Mouse (Mus musculus): Measurements from ENCODE around the gene Iqck. TPM values are rescaled to one million over a fixed set of nuclear protein-coding genes. Genes with fewer than 3 reads are reported as not detected.
A peak's percentile ranks its signal among the peaks of the same experiment; 100 is the strongest.

Gene Iqck
- polyA plus RNA-seq, 1 experiment from 2014 or later, result 4.5 TPM

DNA sequence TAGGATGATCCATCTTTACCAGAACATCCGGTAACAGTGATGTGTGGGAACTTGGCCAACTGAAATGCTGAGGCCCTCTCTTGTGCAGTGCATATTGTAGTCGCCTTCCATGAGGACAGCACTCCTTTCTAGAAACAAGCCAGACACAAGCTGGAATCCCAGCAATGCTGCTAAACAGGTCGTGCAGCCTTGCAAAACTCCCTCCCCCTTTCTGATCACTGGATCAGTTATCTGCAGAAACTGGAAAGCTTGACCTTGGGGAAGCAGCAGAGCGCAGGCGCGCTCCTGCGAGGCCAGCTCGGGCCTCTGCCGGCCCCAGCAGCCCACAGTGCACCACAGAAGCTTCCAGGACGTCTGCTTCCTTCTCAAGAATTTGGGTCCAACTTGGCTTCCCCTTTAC is 6.8 kb upstream of the Iqck start:
- 92% methylated on average over 10 of the region's 10 CpGs for WGBS
- no peak overlapping the region for H3K9ac ChIP-seq
- H3K4me1 ChIP-seq (replicated peaks; ENCODE audit: control insufficient read depth, insufficient read depth, low read length), result no peaks in the 10 kb centered on the region
- H3K4me3 ChIP-seq (replicated peaks; ENCODE audit: low read length), result no peak overlapping the region
- H3K27ac ChIP-seq, result no peak overlapping the region
- H3K9me3 ChIP-seq (ENCODE audit: control insufficient read depth, low read length), result no peaks in the 10 kb centered on the region
- no peak overlapping the region for H3K4me2 ChIP-seq (replicated peaks)
- DNase-seq (ENCODE audit: low spot score) (no peak), ATAC-seq (ENCODE audit: low FRiP score) (no peak)
- H3K36me3 ChIP-seq (replicated peaks; ENCODE audit: control insufficient read depth, insufficient read depth), result peaks cover 95% of the 10 kb centered on the region
- H3K27me3 ChIP-seq (ENCODE audit: control insufficient read depth, insufficient read depth, low read length), result no peaks in the 10 kb centered on the region

DNA sequence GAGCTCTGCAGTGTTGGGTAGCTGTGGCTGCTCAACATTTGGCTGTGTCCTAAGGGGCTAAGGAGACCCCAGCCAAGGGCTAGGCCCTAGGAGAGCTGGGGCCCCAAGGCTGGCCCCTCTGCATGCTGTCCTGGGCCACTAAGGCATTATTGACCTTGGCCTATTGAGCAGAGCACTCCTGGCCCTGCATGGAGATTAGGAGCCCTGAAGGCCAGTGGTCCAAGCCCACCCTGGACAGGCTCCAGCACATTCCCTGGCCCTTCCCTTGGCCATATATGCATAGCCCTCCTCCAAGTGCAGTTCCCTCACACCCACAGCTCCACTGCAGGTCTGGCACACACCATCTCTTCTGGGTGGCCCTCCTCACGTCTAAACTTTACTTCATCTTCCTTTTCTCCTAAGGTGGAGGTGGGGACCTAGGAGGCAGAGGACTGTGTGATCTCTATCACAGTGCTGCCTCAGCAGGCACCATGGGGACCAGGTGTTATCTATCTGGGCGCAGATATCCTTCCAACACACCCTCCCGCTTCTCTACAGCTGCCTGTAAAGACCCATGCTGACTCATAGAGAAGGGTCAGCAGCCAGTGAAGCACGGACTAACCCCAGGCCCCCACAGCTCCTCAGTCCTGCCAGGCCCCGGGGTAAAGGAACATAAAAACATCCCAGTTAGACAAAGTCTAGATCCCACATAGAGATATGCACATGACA is 5.9 kb upstream of the Iqck start:
- Histone ChIP-seq H3K27ac (no peak overlapping the region), H3K9me3 (ENCODE audit: control insufficient read depth, low read length) (no peaks in the 10 kb centered on the region), H3K36me3 (replicated peaks; ENCODE audit: control insufficient read depth, insufficient read depth) (peaks cover 86% of the 10 kb centered on the region), H3K4me2 (replicated peaks) (no peak overlapping the region), H3K9ac (no peak overlapping the region), H3K27me3 (ENCODE audit: control insufficient read depth, insufficient read depth, low read length) (no peaks in the 10 kb centered on the region), H3K4me3 (replicated peaks; ENCODE audit: low read length) (no peak overlapping the region), H3K4me1 (replicated peaks; ENCODE audit: control insufficient read depth, insufficient read depth, low read length) (peaks cover 3% of the 10 kb centered on the region)
- ATAC-seq (ENCODE audit: low FRiP score), result no peak
- 88% methylated on average over 5 of the region's 5 CpGs for WGBS
- DNase-seq (ENCODE audit: low spot score), result no peak

DNA sequence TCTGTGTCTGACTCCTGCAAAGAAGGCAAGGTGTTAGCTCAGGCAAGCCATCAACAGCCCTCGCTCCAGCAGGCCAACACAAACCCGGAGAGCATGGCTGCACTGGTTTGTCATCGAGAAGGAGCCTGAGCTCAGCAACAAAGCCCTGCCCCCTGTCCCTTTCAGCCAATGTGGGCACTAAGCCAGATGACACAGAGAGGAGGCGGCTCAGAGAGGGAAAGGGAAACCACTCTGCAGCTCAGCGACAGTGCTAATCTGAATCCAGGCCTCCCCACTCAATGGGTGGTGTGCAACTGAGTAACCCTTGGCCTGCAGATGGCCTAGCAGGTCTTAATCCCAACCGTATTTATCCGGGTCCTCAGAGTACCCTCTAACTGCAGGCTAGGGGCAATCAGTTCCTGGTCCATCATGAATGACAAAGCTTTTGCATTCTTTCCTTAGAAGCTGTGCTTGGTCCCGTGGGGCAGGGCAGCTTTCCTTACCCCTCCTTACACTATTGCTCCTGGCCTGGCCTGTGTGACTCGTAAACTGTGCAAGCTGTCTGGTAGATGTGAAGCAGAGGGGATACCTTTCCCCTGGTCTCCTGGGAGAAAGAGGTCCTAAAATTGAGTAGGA is 4.8 kb upstream of the Iqck start:
- no peak for ATAC-seq (ENCODE audit: low FRiP score)

DNA sequence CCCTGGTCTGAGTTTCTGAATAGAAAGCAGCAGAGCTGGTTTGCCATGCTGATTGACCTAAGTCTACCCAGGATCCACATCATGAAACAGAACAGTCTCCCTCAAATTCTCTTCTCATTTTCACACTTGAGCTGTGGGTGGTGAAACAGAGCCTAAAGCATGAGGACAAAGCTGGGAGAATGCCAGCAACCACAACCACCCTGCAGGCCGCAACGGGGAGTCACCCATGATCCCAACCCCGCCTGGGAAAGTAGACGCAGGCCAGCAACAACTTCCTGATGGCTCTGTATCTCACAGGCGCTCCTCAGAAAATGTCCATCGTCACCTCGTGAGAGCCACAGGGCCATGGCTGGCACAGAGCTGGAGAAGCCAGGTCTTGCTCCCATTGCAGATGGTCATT is 4.0 kb upstream of the Iqck start:
- H3K36me3 ChIP-seq (replicated peaks; ENCODE audit: control insufficient read depth, insufficient read depth), result peaks cover 67% of the 10 kb centered on the region
- no peaks in the 10 kb centered on the region for H3K9me3 ChIP-seq (ENCODE audit: control insufficient read depth, low read length)
- no peak overlapping the region for H3K9ac ChIP-seq
- ATAC-seq (ENCODE audit: low FRiP score) (no peak), DNase-seq (ENCODE audit: low spot score) (no peak)
- 96% methylated on average over 7 of the region's 7 CpGs for WGBS
- H3K4me1 ChIP-seq (replicated peaks; ENCODE audit: control insufficient read depth, insufficient read depth, low read length), result peaks cover 10% of the 10 kb centered on the region
- H3K4me3 ChIP-seq (replicated peaks; ENCODE audit: low read length), result no peak overlapping the region
- H3K4me2 ChIP-seq (replicated peaks), result no peak overlapping the region
- H3K27ac ChIP-seq, result no peak overlapping the region
- H3K27me3 ChIP-seq (ENCODE audit: control insufficient read depth, insufficient read depth, low read length), result no peaks in the 10 kb centered on the region

More for the DNA sequence above, 4.8 kb upstream of the Iqck start:
- H3K4me3 ChIP-seq (replicated peaks; ENCODE audit: low read length), result no peak overlapping the region
- no peak overlapping the region for H3K27ac ChIP-seq
- H3K9me3 ChIP-seq (ENCODE audit: control insufficient read depth, low read length), result no peaks in the 10 kb centered on the region
- H3K4me2 ChIP-seq (replicated peaks), result no peak overlapping the region
- H3K9ac ChIP-seq, result no peak overlapping the region
- H3K4me1 ChIP-seq (replicated peaks; ENCODE audit: control insufficient read depth, insufficient read depth, low read length), result peaks cover 6% of the 10 kb centered on the region
- 77% methylated on average over 9 of the region's 9 CpGs for WGBS
- no peak for DNase-seq (ENCODE audit: low spot score)
- H3K36me3 ChIP-seq (replicated peaks; ENCODE audit: control insufficient read depth, insufficient read depth), result peaks cover 75% of the 10 kb centered on the region
- H3K27me3 ChIP-seq (ENCODE audit: control insufficient read depth, insufficient read depth, low read length), result no peaks in the 10 kb centered on the region

DNA sequence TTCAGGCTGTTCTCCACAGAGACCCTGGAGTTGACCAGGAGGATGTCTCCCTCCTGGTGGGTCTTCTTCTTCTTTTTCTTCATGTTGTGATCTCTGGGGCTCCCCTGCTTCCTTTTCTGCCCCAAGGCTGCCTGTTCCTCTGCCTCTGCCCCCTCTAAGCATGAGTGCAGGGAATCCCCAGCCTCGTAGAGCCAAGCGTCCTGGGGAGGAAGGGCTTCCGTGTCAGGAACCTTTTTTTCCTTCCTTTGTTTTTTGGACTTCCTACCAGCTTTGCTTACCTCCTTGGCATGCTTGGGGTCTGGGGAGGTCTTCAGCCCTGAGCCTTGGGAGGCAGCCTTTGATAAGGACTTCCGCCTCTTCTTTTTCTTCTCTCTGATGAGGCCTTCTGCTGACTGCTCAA is 2.9 kb upstream of the Iqck start:
- H3K4me3 ChIP-seq (replicated peaks; ENCODE audit: low read length), result no peak overlapping the region
- 81% methylated on average over 4 of the region's 4 CpGs for WGBS
- DNase-seq (ENCODE audit: low spot score), result no peak
- no peaks in the 10 kb centered on the region for H3K27me3 ChIP-seq (ENCODE audit: control insufficient read depth, insufficient read depth, low read length)
- H3K9me3 ChIP-seq (ENCODE audit: control insufficient read depth, low read length), result no peaks in the 10 kb centered on the region
- H3K4me2 ChIP-seq (replicated peaks), result no peak overlapping the region
- ATAC-seq (ENCODE audit: low FRiP score), result no peak
- no peak overlapping the region for H3K27ac ChIP-seq
- peaks cover 57% of the 10 kb centered on the region for H3K36me3 ChIP-seq (replicated peaks; ENCODE audit: control insufficient read depth, insufficient read depth)
- no peak overlapping the region for H3K9ac ChIP-seq
- H3K4me1 ChIP-seq (replicated peaks; ENCODE audit: control insufficient read depth, insufficient read depth, low read length), result peaks cover 10% of the 10 kb centered on the region

DNA sequence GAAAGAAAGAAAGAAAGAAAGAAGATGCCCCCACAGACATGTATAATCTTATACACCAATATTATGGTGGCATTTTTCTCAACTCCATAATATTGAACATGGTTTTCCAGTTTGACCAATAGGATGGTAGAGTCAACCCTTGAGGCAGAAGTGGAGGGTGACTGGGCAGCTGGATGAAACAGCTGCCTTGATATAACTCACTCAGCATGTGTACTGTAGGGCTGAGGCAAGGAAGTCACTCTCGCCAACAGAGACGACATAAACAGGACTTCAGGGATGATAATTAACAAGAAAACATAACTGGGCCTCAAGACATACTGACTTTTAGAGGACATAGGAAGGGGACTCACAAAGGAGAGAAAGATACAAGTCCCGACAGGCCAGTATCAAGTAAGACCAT is 946 bp upstream of the Iqck start:
- WGBS, result 25% methylated on average over 3 of the region's 3 CpGs

DNA sequence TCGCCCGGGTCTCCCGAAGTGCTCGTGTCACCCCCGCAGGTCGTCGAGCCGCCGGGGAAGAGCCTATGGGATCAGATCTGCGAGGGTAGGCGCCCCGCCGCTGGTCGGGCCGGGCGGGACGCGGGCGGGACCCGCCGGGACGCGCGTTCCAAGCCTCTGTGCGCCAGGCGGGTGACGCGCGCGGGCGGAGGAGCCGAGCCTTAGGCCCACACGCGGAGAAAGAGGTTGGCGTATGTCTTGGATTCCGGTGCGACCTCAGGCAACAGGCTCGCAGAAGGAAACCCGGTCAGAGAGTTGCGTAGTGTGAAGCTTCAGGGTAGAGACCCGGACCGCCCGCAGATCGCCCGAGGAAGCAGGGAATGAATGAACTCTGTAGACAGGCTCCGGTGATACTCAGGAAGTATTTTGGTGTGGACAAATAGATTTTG is 339 bp downstream of the Iqck start, which contains the start of gene Knop1:
TSS of gene Knop1 (minus strand) at position 378 of the 428 bp plus-strand sequence.
- Histone ChIP-seq H3K4me1 (replicated peaks; ENCODE audit: control insufficient read depth, insufficient read depth, low read length) (peaks cover 10% of the 10 kb centered on the region), H3K36me3 (replicated peaks; ENCODE audit: control insufficient read depth, insufficient read depth) (peaks cover 24% of the 10 kb centered on the region), H3K27me3 (ENCODE audit: control insufficient read depth, insufficient read depth, low read length) (no peaks in the 10 kb centered on the region), H3K9me3 (ENCODE audit: control insufficient read depth, low read length) (no peaks in the 10 kb centered on the region), H3K9ac (peak within 1 kb of the TSS; percentile 66), H3K4me3 (replicated peaks; ENCODE audit: low read length) (peak within 1 kb of the TSS; percentile 92), H3K27ac (peak within 1 kb of the TSS; percentile 83), H3K4me2 (replicated peaks) (peak within 1 kb of the TSS; percentile 85)
- ATAC-seq (ENCODE audit: low FRiP score) (peak; percentile 80), DNase-seq (ENCODE audit: low spot score) (peak; percentile 30)
- WGBS, result under 1% methylated on average over 45 of the region's 46 CpGs

More for the DNA sequence above, 946 bp upstream of the Iqck start:
- Histone ChIP-seq H3K9ac (peak overlapping the region; percentile 66), H3K36me3 (replicated peaks; ENCODE audit: control insufficient read depth, insufficient read depth) (peaks cover 37% of the 10 kb centered on the region), H3K27ac (no peak overlapping the region), H3K9me3 (ENCODE audit: control insufficient read depth, low read length) (no peaks in the 10 kb centered on the region), H3K4me1 (replicated peaks; ENCODE audit: control insufficient read depth, insufficient read depth, low read length) (peaks cover 10% of the 10 kb centered on the region), H3K4me3 (replicated peaks; ENCODE audit: low read length) (peak overlapping the region; percentile 92), H3K4me2 (replicated peaks) (peak overlapping the region; percentile 85), H3K27me3 (ENCODE audit: control insufficient read depth, insufficient read depth, low read length) (no peaks in the 10 kb centered on the region)
- no peak for ATAC-seq (ENCODE audit: low FRiP score)
- no peak for DNase-seq (ENCODE audit: low spot score)

DNA sequence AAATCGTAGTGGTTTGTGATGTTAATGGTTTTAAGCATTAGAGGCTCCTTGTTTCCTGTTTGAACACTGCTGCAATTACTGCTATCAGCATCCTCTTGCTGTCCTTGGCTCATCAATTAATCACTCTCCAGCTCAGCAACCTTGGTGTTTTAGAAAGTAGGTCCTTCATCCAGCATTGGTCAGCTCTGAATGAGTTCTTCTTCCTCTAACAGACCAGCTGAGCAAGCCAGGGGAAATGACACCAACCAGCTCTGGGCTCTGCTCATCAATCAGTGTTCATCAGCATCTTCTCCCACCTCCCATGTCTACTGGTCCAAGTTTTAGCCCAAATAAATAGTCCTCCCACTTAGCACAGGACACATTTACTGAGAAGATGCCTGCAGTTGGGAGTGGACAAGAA is 3.1 kb downstream of the Iqck start:
- H3K9me3 ChIP-seq (ENCODE audit: control insufficient read depth, low read length), result no peaks in the 10 kb centered on the region
- H3K27ac ChIP-seq, result no peak overlapping the region
- H3K9ac ChIP-seq, result no peak overlapping the region
- ATAC-seq (ENCODE audit: low FRiP score), result no peak
- no peaks in the 10 kb centered on the region for H3K27me3 ChIP-seq (ENCODE audit: control insufficient read depth, insufficient read depth, low read length)
- WGBS, result 91% methylated on average over 1 of the region's 1 CpGs
- DNase-seq (ENCODE audit: low spot score), result no peak
- no peak overlapping the region for H3K4me2 ChIP-seq (replicated peaks)
- H3K4me3 ChIP-seq (replicated peaks; ENCODE audit: low read length), result no peak overlapping the region
- H3K4me1 ChIP-seq (replicated peaks; ENCODE audit: control insufficient read depth, insufficient read depth, low read length), result peaks cover 10% of the 10 kb centered on the region
- no peaks in the 10 kb centered on the region; the same call in 1 of the 2 replicates for H3K36me3 ChIP-seq (replicated peaks; ENCODE audit: control insufficient read depth, insufficient read depth)

DNA sequence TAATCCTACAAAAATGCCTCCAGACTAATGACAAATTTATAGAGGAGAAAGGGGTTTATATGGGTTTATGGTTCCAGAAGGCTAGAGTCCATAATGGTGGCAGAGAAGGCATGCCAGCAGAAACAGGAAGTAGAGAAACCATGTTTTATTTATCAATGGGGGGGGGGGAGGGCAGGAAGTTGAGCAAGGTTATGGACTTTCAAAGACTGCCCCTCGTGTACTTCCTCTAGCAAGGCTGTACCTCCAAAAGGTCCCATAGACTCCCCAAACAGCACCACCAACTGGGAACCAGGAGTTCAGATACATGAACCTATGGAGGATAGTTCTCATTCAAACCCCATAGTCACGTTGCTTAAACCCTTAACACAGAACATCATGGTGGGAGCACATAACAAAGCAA is 9.8 kb downstream of the Iqck start:
- DNase-seq (ENCODE audit: low spot score), result no peak
- Histone ChIP-seq H3K27ac (no peak overlapping the region), H3K4me1 (replicated peaks; ENCODE audit: control insufficient read depth, insufficient read depth, low read length) (no peaks in the 10 kb centered on the region), H3K36me3 (replicated peaks; ENCODE audit: control insufficient read depth, insufficient read depth) (no peaks in the 10 kb centered on the region), H3K27me3 (ENCODE audit: control insufficient read depth, insufficient read depth, low read length) (no peaks in the 10 kb centered on the region), H3K9ac (no peak overlapping the region), H3K9me3 (ENCODE audit: control insufficient read depth, low read length) (no peaks in the 10 kb centered on the region), H3K4me3 (replicated peaks; ENCODE audit: low read length) (no peak overlapping the region), H3K4me2 (replicated peaks) (no peak overlapping the region)
- WGBS, result 80% methylated on average over 2 of the region's 2 CpGs
- no peak for ATAC-seq (ENCODE audit: low FRiP score)
